Mouse (Mus musculus): ENCODE data around the gene Mylk. TPM values are rescaled to one million over a fixed set of nuclear protein-coding genes. Genes with fewer than 3 reads are reported as not detected.
A peak's percentile ranks its signal among the peaks of the same experiment; 100 is the strongest.
"Not testable (repeated sequence)": the region's sequence is repeated elsewhere in the genome, so short reads cannot be mapped to it uniquely, and the experiment has no call there.

The Mylk gene
- polyA plus RNA-seq, 1 experiment: 2,043 TPM

DNA sequence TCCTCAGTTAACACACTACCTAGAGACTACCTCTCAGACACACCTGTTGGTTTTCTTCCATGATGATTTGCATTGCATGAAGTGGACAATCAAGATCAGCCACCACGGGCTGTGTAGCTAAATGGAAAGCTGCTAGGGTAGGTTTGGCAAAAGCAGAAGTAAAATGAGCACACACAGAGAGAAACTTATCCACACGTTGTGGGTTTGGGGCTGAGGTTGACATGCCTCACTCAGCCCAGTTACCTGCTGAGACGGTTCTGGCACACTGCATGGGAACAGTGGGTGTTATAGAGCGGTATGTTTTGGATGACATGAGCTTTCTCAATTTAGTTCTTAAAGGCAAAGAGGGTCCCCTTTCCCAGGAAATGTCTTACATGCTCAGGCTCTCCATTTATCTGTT, 25.1 kb downstream of the Mylk start:
- no peak for DNase-seq (ENCODE audit: low spot score)

DNA sequence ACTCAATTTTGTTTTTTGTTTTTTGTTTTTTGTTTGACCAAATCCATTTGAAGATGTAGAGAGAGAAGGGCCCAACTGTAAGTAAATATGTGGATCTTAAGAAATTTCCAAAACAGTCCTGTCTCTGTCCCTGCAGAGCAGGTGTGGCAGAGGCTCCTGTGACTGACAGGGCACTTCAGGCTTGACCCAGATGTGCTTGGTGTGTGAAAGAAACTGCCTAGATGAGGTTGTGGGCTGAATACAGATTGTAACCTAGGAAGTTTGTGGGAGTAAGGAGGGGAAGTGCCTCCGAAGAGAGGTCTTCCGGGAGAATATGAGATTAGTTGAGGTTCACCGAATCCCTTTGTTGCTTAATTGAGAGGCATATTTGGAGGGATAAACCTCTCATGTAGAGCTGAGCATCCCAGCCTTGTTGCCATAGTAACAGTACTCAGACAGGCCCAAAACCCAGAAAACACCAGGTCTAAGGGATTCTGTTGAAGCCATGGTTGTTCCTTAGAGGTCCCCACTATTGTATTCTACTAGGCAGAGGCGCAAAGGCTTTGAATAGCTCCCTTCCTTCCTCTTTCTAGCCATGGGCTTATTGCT, 27.5 kb downstream of the Mylk start:
- no peak for DNase-seq (ENCODE audit: low spot score)

DNA sequence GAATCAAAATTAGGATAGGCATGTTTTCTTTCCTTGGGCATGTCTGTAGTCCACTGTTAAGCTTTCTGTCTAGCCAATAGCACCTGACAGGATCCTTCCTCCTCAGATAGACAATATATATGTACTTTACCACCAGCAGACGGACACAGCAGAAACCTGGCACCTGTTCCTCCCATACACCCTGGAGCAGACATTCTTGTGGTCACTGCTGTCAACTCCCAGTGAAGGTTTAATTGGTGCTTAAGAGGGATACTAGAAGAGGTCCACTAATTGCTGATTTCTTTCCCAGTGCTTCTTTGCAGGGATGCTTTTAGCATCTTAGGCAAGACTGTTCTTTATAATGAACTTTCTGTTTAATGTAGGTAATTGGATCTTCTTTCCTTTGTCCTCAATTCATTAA, 37.4 kb downstream of the Mylk start:
- no peak for DNase-seq (ENCODE audit: low spot score)

DNA sequence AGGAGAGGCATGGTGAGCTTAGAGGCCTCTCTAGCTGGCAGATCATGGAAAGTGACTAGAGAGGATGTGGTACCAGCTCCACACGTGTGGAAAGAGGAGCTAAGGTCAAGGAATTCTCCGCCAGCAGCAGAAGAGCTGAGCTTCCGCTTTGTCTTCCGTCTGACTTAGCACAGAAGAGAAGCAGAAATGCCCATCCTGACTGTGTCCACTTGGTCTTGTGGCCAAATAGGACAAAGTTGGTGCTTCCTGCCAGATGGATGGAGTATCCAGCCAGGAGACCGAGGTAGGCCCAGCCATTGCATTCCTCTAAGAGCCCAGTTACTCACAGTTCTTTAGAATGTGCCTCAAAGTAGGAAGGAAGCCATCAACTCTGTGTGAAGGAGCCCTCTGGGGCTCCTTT, 38.5 kb downstream of the Mylk start:
- no peak for DNase-seq (ENCODE audit: low spot score)

DNA sequence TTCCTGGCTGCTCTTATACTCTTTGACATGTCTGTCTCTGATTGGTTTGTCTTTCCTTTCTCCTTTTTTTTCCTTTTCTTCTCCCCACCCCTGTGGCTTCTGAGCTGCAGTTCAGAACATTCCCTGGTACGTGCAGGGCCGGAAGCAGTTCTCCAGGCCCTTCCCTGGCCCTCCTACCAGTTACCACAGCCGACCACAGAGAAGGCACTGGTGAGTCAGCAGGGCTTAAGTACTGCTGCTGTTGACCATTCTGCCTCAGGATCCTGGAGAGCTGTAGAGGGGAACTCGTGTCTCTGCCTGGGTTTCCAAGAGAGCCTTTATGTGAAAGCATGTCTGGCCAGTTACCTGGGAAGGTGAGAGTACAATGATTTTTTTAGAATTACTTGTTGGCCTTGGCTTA, 39.7 kb downstream of the Mylk start:
- no peak for DNase-seq (ENCODE audit: low spot score)

DNA sequence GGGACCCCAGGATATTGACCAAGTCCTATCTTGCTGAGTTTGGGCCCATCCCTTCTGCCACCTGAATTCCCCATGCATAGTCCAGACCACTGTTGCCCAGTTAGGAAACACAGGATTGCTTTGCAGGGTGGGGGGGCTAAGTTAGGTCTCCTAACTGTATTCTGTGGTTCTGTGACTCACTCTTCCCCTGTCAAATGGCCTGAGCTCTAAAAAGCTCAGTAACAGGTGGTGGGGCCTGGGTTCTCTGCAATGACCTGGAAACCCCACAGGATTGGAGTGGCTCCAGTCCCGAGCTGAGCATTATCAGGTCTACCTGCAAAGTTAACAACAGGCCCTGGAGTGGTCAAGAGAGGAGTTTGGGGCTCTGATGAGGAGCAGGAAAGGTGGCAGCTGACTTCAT, 47.5 kb downstream of the Mylk start:
- no peak for DNase-seq (ENCODE audit: low spot score)

DNA sequence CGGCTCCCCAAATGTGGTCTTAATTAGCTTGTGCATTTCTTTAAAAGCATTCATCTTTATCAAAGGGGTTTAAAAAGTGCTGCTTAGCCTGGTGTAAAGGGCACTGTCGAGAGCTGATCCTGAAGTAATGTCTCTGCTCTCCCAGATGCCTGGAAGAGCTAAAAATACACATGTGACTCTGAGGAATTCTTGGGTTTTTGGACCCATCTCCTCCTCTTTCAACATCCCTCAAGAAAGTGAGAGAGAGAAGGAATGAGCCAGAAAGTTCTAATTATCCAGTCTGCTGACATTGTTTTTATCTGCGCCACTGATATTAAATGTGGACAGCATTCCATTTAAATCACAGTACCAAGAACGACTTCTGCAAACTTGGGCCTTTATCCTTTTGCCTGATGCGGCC, 48.0 kb downstream of the Mylk start:
- DNase-seq (ENCODE audit: low spot score): no peak

DNA sequence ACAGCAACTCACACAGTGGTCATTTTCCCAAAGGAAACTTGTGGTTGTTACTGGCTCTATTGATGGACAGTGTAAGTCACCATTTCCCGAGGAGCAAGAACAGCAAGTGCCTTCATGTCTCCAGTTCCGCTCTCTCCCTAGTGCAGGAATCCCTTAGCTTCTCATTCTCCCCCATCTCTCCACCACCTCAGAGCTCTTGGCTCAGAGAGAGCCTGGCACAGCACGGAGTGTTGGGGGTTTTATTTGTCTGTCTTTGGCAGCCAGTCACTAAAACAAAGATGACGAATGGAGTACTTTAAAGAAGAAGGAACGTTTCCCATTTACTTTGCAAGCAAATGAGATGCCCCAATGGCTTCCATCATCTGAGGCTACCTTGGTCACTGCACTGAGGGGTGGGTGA, 56.2 kb downstream of the Mylk start:
- DNase-seq (ENCODE audit: low spot score): no peak

DNA sequence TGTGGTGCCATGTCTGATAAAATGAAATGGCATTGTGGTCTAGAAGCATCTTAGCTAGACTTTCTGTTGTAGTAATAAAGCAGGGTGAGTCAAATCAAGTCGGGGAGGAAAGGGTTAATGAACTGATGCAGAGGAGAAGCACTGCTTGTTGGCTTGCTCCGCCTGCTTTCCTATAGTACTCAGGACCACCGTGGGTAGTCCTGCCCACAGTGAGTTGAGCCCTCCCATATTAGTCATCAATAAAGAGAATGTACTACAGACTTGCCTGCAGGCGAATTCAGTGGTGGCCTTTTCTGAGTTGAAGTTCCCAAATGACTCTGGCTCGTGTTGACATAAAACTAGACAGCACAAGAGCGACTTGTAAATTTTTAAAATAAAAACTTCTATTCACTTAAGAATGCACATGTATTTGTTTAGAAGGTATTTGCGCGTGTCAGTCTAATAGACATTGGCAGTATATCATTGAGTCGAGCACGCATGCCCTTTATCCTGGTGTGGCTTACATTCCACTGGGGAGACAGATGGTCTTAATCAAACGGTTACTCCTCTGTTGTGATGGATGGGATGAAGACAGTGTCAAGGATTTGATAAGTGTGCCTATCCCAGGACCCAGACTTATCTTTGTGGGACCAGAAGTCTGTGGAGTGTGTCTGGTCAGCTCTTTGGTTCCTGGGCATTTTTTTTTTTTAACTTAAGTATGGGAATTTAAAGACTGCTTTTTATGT, 59.4 kb downstream of the Mylk start:
- no peak for DNase-seq (ENCODE audit: low spot score)

DNA sequence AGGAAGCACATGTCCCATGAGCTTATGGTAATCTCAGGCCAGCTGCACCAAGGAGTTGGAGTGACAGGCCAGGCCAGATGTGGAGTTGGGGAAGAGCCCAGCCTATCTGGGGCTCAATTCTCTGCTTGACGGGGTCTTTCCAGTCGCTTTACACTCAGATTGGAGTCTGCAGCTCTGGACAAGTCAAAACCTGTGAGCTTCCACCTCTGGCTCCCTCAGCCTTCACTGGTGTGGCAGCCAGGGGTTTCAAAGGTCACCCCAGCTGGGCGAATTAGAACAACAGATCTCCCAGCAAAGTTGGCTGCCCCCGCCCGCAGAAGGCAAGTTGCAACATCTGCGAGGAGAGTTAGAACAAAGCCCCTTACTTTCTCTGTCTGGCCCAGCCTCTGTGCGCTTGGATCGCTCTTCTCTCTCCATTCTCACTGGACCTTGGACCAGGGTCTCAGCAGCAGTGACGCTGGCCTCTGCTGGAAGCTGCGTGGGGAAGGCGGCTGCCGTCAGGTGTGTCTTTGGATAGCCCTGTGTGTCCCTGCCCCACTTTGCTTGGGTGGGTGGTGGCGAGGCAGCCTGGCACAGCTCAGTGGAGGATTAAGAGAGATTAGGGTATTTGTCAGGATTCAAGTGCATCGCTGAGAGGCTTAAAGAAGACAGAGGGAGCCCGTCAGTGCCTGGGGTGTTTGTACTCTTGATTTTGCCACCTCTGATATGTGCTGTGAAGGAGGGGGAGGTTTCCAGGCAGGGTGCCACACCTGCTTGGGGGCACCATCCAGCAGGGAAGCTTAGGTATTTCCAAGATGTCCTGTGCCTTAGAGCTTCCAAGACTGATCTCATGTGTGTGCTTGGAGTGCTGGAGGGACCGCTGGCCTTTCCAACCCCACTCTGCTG, 62.1 kb downstream of the Mylk start:
- peak; percentile 27 for DNase-seq (ENCODE audit: low spot score)

DNA sequence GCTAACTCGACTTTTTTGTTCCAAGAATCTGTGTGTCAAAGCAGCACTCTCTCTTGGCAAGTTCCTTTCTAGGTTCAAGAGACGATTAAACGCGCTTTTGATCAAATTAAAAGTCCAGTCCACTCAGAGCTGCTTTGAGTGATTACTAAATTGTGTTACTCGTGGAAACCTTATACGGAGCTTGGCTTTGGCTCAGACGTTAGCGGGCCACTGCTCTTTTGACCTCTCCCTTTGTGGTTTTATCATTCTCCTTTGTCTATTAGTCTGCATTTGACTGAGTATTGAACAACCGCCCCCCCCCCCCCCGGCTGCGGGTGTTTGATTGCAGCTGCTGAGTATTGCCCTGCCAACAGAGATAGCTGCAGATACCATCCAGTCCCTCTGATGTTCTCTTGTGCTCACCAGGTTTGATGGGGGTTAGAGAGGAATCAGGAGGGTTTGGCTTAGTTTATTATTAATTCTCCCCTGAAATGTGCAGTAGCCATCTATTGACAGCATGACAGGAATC, 62.8 kb downstream of the Mylk start:
- DNase-seq (ENCODE audit: low spot score): no peak

DNA sequence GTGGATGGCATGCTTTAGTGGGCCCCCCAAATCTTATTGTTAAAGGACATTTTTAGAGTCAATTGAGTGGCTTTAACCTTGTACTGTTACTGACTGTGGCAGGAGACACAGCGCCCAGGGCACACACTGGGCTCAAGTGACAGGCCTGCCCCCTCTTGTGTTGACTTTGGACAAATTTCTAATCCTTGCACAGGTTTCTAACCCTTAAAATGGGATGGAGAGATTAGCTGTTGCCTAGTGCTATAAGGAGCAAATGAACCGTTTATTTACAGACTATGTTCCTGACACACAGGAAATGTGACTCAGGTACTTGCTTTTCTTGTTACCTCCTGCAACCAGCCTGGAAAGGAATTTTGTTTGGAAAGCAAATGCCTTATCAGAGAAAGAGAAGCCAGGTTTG, 67.2 kb downstream of the Mylk start:
- DNase-seq (ENCODE audit: low spot score): no peak

DNA sequence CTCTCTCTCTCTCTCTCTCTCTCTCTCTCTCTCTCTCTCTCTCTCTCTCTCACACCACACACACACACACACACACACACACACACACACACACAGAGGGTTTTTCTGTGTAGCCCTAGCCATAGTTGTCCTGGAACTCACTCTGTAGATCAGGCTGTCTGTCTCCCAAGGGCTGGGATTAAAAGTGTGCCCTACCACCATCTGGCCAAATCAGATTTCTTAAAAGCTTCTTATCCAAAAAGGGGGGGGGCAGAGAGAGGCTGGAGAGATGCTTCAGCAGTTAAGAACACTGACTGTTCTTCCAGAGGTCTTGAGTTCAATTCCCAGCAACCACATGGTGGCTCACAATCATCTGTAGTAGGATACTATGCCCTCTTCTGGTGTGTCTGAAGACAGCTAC, 68.2 kb downstream of the Mylk start:
- not testable (repeated sequence) for DNase-seq (ENCODE audit: low spot score)

DNA sequence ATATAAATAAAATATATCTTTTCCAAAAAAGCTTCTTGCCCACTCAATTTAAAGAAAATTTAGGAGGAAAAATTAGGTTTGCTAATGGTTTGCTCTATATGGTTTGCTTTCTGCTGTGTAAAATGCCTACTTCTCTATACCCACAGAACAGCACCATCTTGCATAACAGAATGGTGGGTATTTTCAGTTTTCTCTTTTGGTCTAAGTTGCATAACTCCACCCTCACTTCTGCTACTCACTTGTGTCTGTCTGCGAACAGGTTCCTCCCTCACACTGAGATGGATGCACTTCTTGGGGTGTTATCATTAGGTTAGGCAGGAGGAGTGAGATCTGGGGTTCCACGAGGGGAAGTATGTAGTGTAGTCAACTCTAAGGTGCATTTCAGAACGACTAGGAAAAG, 68.6 kb downstream of the Mylk start:
- no peak for DNase-seq (ENCODE audit: low spot score)

DNA sequence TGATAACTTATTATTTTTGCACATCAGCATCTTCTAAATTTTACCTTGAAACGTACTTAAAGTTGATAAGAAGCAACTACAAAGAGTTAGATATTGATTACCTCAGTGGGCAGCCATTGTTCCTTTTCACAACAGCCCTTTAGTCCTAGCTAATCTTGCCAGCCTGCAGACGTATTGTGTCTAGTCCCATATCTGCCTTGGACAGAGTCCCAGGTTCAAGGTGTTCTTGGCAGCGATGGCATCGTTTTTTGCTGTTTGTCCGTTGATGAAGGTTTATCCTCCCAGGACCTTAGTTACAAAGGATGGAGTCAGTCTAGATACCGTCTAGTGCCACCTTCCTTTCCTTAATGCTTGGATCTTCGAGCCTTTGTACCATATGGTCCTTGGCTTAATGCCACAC, 69.6 kb downstream of the Mylk start:
- DNase-seq (ENCODE audit: low spot score): no peak

DNA sequence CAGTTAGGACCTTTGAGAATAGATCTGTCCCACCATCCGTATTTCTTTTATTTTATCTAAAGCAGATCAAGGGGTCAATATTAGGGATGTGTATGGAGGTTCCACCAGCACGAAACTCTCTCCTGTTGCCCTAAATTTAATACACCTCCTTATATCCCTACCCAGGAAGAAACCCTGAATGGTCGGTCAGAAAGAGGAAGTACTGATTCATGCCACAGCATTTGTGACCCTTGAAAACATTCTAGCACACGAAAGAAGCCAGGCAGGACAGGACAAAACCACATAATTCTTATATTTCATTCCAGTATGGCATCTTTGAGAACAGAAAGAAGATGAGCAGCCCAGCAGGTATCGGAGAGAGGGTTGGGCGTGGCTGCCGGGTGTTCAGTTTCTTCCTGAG, 71.5 kb downstream of the Mylk start:
- DNase-seq (ENCODE audit: low spot score): no peak

DNA sequence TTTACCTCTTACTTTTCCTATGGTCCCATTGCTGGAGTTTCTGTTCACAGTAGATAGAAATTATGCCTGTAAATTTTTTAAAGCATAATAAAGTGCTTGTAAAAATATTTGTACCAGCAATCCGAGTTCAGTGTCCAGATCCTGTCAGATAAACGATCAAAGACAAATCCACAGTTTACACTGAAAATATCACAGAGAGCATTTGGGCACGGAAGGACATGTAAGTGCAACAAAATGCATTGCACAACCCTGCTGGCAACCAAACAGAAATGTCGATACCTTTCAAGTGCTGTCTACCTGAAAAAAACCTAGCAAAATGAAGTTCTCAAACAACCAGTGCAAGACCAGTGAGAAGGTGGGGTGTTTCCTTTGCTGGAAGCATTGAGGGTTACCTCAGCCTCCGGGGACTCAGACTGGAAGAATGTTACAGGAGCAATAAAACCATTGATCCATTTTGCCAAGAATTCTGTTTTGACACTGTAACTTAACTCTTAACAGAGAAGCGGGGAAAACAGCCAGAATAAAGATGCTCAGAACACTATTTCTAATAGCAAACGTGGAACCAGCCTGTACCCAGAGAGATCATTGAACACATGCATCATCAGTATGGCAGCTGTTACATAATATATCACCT, 80.2 kb downstream of the Mylk start:
- DNase-seq (ENCODE audit: low spot score): no peak

DNA sequence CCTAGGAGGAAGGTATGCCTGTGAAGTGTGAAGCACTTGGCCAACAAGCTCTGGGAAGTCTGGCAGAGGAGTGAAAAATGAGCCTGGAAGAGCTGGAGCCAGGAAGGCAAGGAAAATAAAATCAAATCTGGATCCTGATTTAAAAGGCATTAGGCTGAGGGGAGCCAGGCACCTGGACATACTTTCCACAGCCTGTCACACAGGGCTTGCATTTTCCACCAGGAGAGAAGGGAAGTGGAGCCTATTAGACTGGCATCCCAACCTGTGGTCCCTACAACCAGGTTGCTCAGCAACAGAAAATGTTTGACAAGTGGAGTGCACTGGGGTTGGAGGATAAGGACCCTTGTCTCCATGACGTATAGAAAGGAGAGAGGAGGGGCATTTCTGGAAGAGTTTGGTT, 89.5 kb downstream of the Mylk start:
- DNase-seq (ENCODE audit: low spot score): no peak

DNA sequence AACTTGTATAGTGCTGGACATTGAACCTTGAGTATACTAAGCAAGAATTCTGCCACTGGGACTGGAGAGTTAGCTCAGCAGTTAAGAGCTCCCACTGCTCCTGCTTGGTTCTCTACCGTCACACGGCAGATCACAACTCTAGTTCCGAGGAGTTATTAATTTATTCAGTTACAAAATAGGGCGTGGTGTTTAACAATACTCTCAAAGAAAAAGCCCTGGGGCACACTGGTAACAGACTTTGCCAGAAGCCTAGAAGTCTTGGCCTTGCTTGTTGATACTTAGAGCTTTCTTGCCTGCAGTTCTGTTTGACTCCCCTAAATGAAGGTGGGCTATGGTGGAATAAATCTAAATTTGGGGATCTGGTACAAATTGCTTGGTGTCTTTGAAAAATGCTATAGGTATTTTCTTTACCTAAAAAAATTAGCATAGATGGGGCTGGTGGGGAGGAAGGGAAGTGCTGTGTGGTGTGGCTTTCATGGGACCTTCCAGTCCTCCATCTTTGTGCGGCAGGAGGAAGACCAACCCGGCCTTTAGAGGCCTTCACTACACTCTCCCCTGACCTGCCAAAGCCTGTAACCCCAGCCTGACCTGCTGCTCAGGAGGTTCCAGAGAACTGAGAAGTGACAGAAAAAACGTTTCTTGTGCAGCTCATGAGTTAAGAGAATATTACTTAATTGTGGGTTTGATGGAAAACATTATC, 94.1 kb downstream of the Mylk start:
- no peak for DNase-seq (ENCODE audit: low spot score)

DNA sequence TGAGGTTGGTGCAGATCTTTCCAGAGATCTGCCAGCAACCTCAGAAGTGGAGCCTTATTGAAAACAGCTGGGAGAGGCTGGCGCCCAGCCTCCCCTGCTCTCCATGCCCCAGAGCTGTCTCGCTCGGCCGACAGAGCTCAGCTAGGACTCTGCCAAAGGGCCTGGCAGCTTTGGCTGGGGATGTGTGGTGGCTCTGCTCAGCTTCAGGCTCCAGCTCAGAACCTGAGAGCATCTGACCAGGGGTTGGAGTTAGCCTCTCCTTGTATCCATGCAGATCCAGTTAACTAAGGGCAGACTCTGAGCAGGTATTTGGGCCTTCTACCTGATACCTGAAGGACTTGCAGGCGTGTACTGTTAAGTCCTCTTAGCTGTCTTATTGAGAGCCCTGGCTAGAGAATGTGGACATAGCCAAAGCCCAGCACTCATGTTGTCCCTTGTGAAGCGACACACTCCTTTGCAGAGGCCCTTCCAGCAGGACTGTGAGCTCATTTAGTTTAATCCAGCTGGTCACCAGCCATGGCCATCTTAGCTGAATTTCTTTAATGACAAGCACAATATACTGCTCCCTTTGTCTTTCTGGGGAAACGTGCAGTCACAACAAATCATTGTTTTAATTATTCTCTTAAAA, 94.8 kb downstream of the Mylk start:
- no peak for DNase-seq (ENCODE audit: low spot score)

DNA sequence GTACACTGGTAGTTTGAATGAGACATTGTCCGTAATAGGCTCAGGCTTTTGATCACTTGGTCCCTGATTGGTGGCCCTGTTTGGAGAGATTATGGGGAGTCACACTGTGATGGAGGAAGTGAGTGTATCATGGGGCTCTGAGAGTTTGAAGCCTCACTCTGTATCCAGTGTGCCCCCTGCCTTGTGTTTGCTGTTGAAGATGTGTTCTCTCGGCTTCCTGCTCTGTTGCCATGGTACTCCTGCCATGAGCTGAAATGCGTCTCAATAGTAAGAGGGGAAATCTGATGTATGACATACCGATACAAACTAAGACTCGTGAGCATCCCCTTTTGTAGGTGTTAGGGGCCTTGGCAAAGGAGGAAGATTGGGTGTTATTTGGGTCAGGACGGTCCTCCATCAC, 99.8 kb downstream of the Mylk start:
- DNase-seq (ENCODE audit: low spot score): no peak

All from urinary bladder, adult 2 months (tissue).